Mouse (Mus musculus) E14TG2a.4 (cell line): ENCODE measurements around the gene Mypn.

Experiments
- CTCF ChIP-seq: conservative IDR thresholded peaks from 2 replicates; pipeline ENCODE4 v1.5.1; 2014; ENCODE audit warnings: low read length
- NANOG ChIP-seq: IDR thresholded peaks from 2 replicates; pipeline ENCODE4 v1.6.1; 2014; ENCODE audit warnings: borderline replicate concordance, low read length, mixed read lengths

DNA sequence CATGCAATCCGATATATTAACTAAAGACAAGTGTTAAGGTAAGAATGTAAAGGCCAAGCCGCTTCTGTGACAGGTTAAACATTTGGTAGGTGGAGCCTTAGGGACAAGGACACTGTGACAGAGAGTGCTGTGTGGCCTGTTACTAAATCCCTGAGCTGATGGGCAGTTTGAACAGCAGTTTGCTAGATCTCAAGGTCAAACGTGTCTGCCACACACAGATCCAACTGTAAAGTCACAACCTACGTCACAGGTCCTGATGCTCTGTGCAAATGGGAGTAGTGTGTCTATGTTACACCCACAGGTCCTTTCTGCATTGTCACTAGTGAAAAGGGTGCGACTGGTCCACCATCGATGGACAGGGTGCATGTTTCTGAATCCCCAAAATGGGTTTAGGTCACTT, 71.4 kb downstream of the Mypn start:
- no peak for TF ChIP-seq CTCF
- TF ChIP-seq NANOG = no peak
